Mouse (Mus musculus): Measurements from ENCODE around the gene Zfp628.
A peak's percentile ranks its signal among the peaks of the same experiment; 100 is the strongest.

Gene Zfp628

GRCm38 (mm10) chr7:4918681-4919080, 3.7 kb downstream of the Zfp628 start:
- no peak for DNase-seq (ENCODE audit: low spot score in 2 of 2)

GRCm38 (mm10) chr7:4919096-4919495, 4.1 kb downstream of the Zfp628 start:
- DNase-seq (ENCODE audit: low spot score in 2 of 2) = no peak

- DNase-seq (ENCODE audit: low spot score in 2 of 2) = no peak
These were observed 5.0 kb downstream of the Zfp628 start for GRCm38 (mm10) chr7:4919971-4920370.

GRCm38 (mm10) chr7:4920496-4920895, 5.5 kb downstream of the Zfp628 start:
- no peak for DNase-seq (ENCODE audit: low spot score in 2 of 2)

GRCm38 (mm10) chr7:4920976-4921823, 6.2 kb downstream of the Zfp628 start:
- DNase-seq (ENCODE audit: low spot score in 2 of 2) = no peak

- DNase-seq (ENCODE audit: low spot score in 2 of 2) = no peak
These were observed 6.9 kb downstream of the Zfp628 start, which contains the start of gene Nat14 for GRCm38 (mm10) chr7:4921824-4922482. Nat14 (plus strand) TSS chr7:4922028.

- no peak for DNase-seq (ENCODE audit: low spot score in 2 of 2)
These were observed 7.5 kb downstream of the Zfp628 start for GRCm38 (mm10) chr7:4922508-4922907.

- DNase-seq (ENCODE audit: low spot score in 2 of 2) = no peak
These were observed 8.0 kb downstream of the Zfp628 start for GRCm38 (mm10) chr7:4922931-4923565.

- DNase-seq (ENCODE audit: low spot score in 2 of 2) = no peak
These were observed 8.8 kb downstream of the Zfp628 start for GRCm38 (mm10) chr7:4923586-4924364.

GRCm38 (mm10) chr7:4924483-4924882, 9.5 kb downstream of the Zfp628 start:
- DNase-seq (ENCODE audit: low spot score in 2 of 2) = no peak

GRCm38 (mm10) chr7:4924891-4925301, 9.9 kb downstream of the Zfp628 start:
- no peak for DNase-seq (ENCODE audit: low spot score in 2 of 2)

- peak in 1 of 2 experiments; percentile 65 for DNase-seq (ENCODE audit: low spot score in 2 of 2)
These were observed 10.7 kb downstream of the Zfp628 start, which contains the start of gene Ssc5d for GRCm38 (mm10) chr7:4925441-4926381. Ssc5d (plus strand) TSS chr7:4925785.

- no peak for DNase-seq (ENCODE audit: low spot score in 2 of 2)
These were observed 11.8 kb downstream of the Zfp628 start for GRCm38 (mm10) chr7:4926849-4927248.

GRCm38 (mm10) chr7:4927711-4928110, 12.7 kb downstream of the Zfp628 start:
- no peak for DNase-seq (ENCODE audit: low spot score in 2 of 2)

- DNase-seq (ENCODE audit: low spot score in 2 of 2) = no peak
These were observed 13.3 kb downstream of the Zfp628 start for GRCm38 (mm10) chr7:4928323-4928722.

- no peak for DNase-seq (ENCODE audit: low spot score in 2 of 2)
These were observed 18.1 kb downstream of the Zfp628 start for GRCm38 (mm10) chr7:4933103-4933502.

- DNase-seq (ENCODE audit: low spot score in 2 of 2) = no peak
These were observed 19.3 kb downstream of the Zfp628 start for GRCm38 (mm10) chr7:4934160-4934914.

- DNase-seq (ENCODE audit: low spot score in 2 of 2) = no peak
These were observed 21.8 kb downstream of the Zfp628 start for GRCm38 (mm10) chr7:4936832-4937231.

GRCm38 (mm10) chr7:4937392-4937791, 22.4 kb downstream of the Zfp628 start:
- DNase-seq (ENCODE audit: low spot score in 2 of 2) = no peak

- DNase-seq (ENCODE audit: low spot score in 2 of 2) = no peak
These were observed 23.4 kb downstream of the Zfp628 start for GRCm38 (mm10) chr7:4938456-4938855.
